Mouse (Mus musculus) layer of hippocampus, postnatal 25 days (tissue): ENCODE measurements at regions not wholly inside any gene's neighbourhood (a gene's known extent, or its start where the extent isn't known, plus 50 kb on each side); places are given as distances from the start of the nearest gene placed in this dataset.

Source experiments
- DNase-seq, 2 experiments: peaks; one replicate each; pipeline ENCODE4 v3.0.0; 2022; ENCODE audit warnings: mixed read lengths in 2 of 2, low spot score in 1 of 2; ENCODE audit errors: extremely low spot score in 1 of 2

- DNase-seq = no peak
Measured at GRCm38 (mm10) chr9:47251160-47251559, 252.6 kb downstream of the Gm4791 start.

GRCm38 (mm10) chr9:47253836-47254657, 255.5 kb downstream of the Gm4791 start:
- DNase-seq = no peak

GRCm38 (mm10) chr9:47265946-47266490, 264.0 kb upstream of the Cadm1 start:
- DNase-seq = no peak

GRCm38 (mm10) chr9:47276303-47277005, 253.5 kb upstream of the Cadm1 start:
- no peak for DNase-seq

GRCm38 (mm10) chr9:47279410-47279809, 250.6 kb upstream of the Cadm1 start:
- DNase-seq = no peak

- DNase-seq = no peak
Measured at GRCm38 (mm10) chr9:47280146-47280545, 249.8 kb upstream of the Cadm1 start.

- DNase-seq = no peak
Measured at GRCm38 (mm10) chr9:47280598-47280997, 249.4 kb upstream of the Cadm1 start.

- DNase-seq = no peak
Measured at GRCm38 (mm10) chr9:47283746-47284455, 246.1 kb upstream of the Cadm1 start.

- DNase-seq = no peak
Measured at GRCm38 (mm10) chr9:47286930-47287722, 242.8 kb upstream of the Cadm1 start.

GRCm38 (mm10) chr9:47288587-47289199, 241.3 kb upstream of the Cadm1 start:
- DNase-seq = no peak

GRCm38 (mm10) chr9:47300633-47301032, 229.3 kb upstream of the Cadm1 start:
- no peak for DNase-seq

- peak in 1 of 2 experiments; percentile 26 for DNase-seq
Measured at GRCm38 (mm10) chr9:47307125-47307751, 222.7 kb upstream of the Cadm1 start.

GRCm38 (mm10) chr9:47307752-47308500, 222.0 kb upstream of the Cadm1 start:
- DNase-seq = peak in 1 of 2 experiments; percentile 24

GRCm38 (mm10) chr9:47313433-47313832, 216.5 kb upstream of the Cadm1 start:
- DNase-seq = no peak

GRCm38 (mm10) chr9:47314236-47314635, 215.7 kb upstream of the Cadm1 start:
- no peak for DNase-seq

- DNase-seq = no peak
Measured at GRCm38 (mm10) chr9:47320345-47320744, 209.6 kb upstream of the Cadm1 start.

- no peak for DNase-seq
Measured at GRCm38 (mm10) chr9:47321106-47321789, 208.7 kb upstream of the Cadm1 start.

GRCm38 (mm10) chr9:47322293-47322692, 207.7 kb upstream of the Cadm1 start:
- no peak for DNase-seq
